Mouse (Mus musculus) C2C12 (cell line): Measurements from ENCODE around the gene Selplg.

Source experiments
- CTCF ChIP-seq: IDR thresholded peaks from one replicate; pipeline ENCODE4 v1.5.1; 2011; ENCODE audit not compliant: control insufficient read depth, insufficient read depth, insufficient read length
- MYOD1 ChIP-seq: IDR thresholded peaks from one replicate; pipeline ENCODE4 v1.6.1; 2011; ENCODE audit warnings: low read depth; ENCODE audit not compliant: control insufficient read depth, insufficient read length

DNA sequence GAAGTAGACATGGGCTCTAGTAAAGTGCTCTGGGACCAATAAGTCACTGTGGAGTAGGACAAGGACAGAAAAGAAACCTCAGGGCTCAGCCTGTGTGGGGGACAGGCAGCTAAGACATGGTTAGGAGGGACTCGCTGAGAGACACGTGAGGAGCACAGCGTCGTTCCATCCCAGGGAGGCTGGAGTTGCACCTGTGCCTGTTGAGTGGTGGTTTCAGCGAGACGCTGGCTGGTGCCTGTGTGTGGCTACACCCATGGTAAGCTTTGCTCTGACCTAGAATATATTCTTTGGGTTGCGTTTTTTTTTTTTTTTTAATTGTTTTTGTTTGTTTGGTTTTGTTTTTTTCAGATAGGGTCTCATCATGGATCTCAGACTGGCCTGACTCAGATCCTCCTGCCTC, 43.7 kb upstream of the Selplg start:
- TF ChIP-seq CTCF: no peak
- TF ChIP-seq MYOD1: no peak
